Mouse (Mus musculus): ENCODE measurements around the gene Fxyd3. TPM values are rescaled to one million over a fixed set of nuclear protein-coding genes. Genes with fewer than 3 reads are reported as not detected.

Fxyd3 gene
- polyA plus RNA-seq, 1 experiment, result not detected

DNA sequence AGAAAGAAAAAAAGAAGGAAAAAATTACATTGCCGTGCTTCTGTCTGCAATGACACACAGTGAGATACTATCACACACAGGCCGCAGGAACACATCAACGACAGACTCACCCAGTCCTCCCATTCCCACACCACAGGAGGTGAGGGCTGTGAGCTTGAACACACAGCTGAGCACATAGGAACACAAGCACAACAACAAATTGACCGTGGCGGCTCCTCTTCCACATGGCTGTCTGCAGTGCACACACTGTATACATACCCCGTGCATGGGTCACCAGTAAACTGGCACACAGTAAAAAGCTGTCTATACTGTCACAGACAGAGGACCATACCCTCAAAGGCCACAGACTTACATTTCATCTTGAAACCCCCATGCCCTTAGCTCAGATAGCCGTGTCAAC, 20.1 kb downstream of the Fxyd3 start:
- TF ChIP-seq CTCF (IDR thresholded peaks at IDR 0.05; ENCODE audit: insufficient read depth, low read depth, low read length) (no peak), POLR2A (IDR thresholded peaks at IDR 0.05; ENCODE audit: insufficient read depth, low read depth, low read length) (no peak)

DNA sequence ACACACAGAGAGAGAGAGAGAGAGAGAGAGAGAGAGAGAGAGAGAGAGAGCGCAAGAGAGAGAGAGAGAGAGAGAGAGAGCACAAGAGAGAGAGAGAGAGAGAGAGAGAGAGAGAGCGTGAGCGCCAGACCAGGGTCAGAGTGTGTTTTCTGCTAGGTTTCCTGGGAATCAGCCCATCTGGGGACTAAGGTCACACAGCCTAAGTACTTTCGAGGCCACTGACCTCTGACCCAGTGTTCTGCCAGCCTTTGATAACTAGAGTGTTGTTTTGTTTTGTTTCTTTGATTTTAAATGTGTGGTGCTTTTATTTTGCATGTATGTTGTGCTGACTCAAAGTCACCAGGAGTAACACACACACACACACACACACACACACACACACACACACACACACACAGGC, 20.6 kb downstream of the Fxyd3 start:
- WGBS, result 81% methylated on average over 3 of the region's 4 CpGs
- TF ChIP-seq POLR2A (IDR thresholded peaks at IDR 0.05; ENCODE audit: insufficient read depth, low read depth, low read length) (no peak), CTCF (IDR thresholded peaks at IDR 0.05; ENCODE audit: insufficient read depth, low read depth, low read length) (no peak)
- Histone ChIP-seq H3K4me1 (ENCODE audit: control insufficient read depth, insufficient read depth, low read length) (peaks cover 29% of the 10 kb centered on the region), H3K4me3 (ENCODE audit: insufficient read depth, low read depth, low read length) (no peak overlapping the region), H3K27ac (ENCODE audit: insufficient read depth, low read depth, low read length) (no peak overlapping the region)

More for the DNA sequence above, 20.1 kb downstream of the Fxyd3 start:
- Histone ChIP-seq H3K4me1 (ENCODE audit: control insufficient read depth, insufficient read depth, low read length) (peaks cover 24% of the 10 kb centered on the region), H3K4me3 (ENCODE audit: insufficient read depth, low read depth, low read length) (no peak overlapping the region), H3K27ac (ENCODE audit: insufficient read depth, low read depth, low read length) (no peak overlapping the region)
- 89% methylated on average over 7 of the region's 7 CpGs for WGBS

DNA sequence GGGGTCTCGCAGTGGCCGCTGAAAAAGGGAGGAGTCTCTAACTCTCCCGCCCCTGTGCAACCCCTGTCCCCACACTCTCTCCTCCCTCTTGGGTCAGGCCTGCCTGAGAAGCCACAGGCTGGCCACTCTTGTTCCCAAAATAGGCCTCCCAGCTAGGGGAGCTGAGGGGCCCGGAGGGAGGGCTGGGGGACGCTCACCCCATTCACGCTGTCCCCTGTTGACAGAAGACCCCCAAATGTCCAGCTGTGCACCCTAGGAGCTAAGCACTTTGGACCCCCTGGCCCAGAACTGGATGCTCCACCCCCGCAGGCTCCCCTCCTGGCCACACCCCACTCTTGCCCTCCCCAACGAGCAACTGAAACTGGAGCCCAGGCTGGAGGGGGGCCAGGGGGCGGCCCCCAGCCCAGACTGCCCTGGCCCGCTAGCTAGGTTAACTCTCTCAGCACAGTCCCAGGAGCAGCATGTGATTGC, 21.1 kb downstream of the Fxyd3 start:
- Histone ChIP-seq H3K4me1 (ENCODE audit: control insufficient read depth, insufficient read depth, low read length) (peaks cover 32% of the 10 kb centered on the region), H3K27ac (ENCODE audit: insufficient read depth, low read depth, low read length) (no peak overlapping the region), H3K4me3 (ENCODE audit: insufficient read depth, low read depth, low read length) (peak overlapping the region; percentile 25; the same call in 1 of the 2 replicates)
- WGBS, result 38% methylated on average over 10 of the region's 10 CpGs
- no peak for TF ChIP-seq CTCF (IDR thresholded peaks at IDR 0.05; ENCODE audit: insufficient read depth, low read depth, low read length)
- TF ChIP-seq POLR2A (IDR thresholded peaks at IDR 0.05; ENCODE audit: insufficient read depth, low read depth, low read length), result no peak

DNA sequence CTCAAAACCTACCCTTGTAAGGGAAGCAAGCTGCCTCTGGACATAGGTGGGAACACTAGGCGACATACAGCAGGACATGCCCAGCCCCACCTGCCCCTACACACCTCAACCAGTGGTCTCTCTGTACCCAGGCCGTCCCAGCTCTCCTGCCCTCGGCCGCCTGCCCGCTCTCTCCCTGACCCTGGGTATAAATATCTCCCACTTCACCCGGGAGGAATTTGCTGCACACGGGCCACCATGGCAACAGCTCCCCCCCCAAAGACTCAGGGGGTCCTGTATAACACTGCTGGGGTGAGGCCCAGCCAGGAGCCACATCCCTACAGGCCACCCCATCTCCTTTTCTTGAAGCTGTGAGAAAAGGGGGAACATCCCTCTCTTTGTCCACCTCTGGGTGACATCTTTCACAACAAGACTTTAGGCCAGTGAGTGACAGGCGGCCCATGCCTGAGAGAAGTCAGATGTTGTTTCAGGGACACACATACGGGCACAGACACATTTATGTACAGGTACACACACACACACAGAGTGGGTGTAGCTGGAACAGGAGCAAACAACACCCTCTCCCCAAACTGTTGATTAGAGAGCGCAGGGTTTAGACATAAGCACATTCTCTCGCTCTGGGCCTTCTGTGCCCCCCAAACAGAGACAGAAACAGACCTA, 21.7 kb downstream of the Fxyd3 start:
- peak overlapping the region; percentile 66 for H3K27ac ChIP-seq (ENCODE audit: insufficient read depth, low read depth, low read length)
- H3K4me3 ChIP-seq (ENCODE audit: insufficient read depth, low read depth, low read length), result peak overlapping the region; percentile 25
- peaks cover 37% of the 10 kb centered on the region for H3K4me1 ChIP-seq (ENCODE audit: control insufficient read depth, insufficient read depth, low read length)
- TF ChIP-seq CTCF (IDR thresholded peaks at IDR 0.05; ENCODE audit: insufficient read depth, low read depth, low read length), result no peak
- no peak for TF ChIP-seq POLR2A (IDR thresholded peaks at IDR 0.05; ENCODE audit: insufficient read depth, low read depth, low read length)
- 69% methylated on average over 11 of the region's 11 CpGs for WGBS

DNA sequence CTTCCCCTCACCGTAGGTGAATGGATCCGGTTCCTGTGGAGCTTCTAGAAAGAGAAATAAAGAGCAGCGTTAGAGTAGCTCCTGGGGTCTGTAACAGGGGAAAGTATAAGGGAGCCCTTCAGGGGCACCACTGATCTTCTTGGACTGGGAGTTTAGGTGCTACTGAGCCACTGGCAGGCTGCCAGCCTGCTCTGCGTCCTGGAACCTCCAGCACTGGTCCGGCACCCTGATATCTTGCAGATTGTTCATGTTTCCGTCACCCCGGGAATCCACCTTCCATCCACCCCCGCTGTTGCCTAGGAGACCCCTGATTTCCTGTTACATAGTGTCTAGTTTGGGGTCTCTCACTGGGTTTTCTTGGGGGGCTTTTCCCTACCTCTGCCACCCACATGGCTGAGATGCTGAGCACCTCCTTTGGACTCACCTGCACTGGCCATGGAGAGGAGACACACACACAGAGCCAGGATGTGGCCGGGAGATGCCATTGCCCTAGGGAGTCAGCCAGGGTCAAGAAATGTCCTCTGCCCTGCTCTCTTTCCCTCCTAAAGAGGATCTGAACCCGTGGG, 22.5 kb downstream of the Fxyd3 start:
- H3K27ac ChIP-seq (ENCODE audit: insufficient read depth, low read depth, low read length), result peak overlapping the region; percentile 66; the same call in 1 of the 2 replicates

DNA sequence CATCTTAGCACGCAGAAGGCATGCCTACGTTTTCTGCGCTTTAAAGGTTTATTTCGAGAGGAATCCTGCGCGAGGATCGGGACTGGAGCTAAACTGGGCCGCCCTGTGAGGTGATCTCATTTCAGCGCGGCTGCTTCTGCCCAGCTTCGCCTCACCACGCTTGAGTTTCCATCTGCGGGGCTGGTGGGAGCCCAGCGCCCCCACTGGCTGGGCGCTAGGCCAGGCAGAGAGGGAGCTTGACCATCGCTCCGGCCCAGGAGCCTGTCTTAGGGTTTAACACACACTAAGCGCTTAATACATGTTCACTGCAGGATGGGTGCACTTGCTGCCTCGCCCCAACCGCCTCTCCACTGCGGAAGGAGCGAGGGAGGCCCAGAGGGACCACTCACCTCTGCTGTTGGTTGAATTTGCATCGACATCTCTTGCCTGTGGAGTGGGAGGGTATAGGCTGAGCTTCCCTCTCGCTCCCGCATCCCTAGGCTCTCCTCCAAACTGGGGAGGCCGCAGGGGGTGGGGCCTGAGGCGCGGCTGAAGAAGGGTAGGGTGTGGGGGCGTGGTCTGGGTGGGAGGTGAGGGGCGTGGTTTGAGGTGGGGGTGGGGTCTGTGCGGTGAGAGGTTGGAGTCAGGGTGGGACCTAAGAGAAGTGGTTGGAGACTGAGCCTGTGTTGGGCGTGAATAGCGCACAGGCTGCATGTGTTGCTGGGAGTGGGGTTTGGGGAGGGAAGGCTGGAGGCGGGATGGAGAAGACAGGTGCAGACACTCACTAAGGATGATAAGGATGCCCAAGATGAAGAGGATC, 23.7 kb downstream of the Fxyd3 start:
- 12% methylated on average over 34 of the region's 34 CpGs for WGBS
- H3K4me1 ChIP-seq (ENCODE audit: control insufficient read depth, insufficient read depth, low read length), result peaks cover 37% of the 10 kb centered on the region

More for the DNA sequence above, 22.5 kb downstream of the Fxyd3 start:
- 51% methylated on average over 10 of the region's 10 CpGs for WGBS
- Histone ChIP-seq H3K4me3 (ENCODE audit: insufficient read depth, low read depth, low read length) (0 out of 2 replicates have a peak overlapping the region, but pooled peaks have one; percentile 15), H3K4me1 (ENCODE audit: control insufficient read depth, insufficient read depth, low read length) (peaks cover 37% of the 10 kb centered on the region)
- no peak for TF ChIP-seq CTCF (IDR thresholded peaks at IDR 0.05; ENCODE audit: insufficient read depth, low read depth, low read length)
- TF ChIP-seq POLR2A (IDR thresholded peaks at IDR 0.05; ENCODE audit: insufficient read depth, low read depth, low read length), result no peak

DNA sequence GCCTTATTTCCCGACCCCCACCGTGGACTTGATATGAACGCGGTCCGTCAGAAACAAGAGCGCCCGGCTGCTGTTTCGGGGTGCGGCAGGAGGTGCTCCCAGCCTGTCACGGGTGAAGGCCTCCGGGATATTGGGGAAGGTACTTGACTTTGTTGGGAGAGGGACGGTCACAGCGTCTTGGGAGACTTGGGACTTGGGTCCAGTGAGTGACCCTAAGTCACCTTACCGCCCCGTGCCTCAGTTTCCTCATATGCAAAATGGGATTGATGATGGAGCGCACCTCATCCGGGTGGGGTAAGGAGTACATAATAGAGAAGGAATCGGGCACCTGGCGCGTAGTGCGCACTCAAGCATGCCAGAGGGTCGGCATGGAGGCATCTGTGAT, 24.3 kb downstream of the Fxyd3 start:
- Histone ChIP-seq H3K4me1 (ENCODE audit: control insufficient read depth, insufficient read depth, low read length) (peaks cover 37% of the 10 kb centered on the region), H3K4me3 (ENCODE audit: insufficient read depth, low read depth, low read length) (0 out of 2 replicates have a peak overlapping the region, but pooled peaks have one; percentile 0), H3K27ac (ENCODE audit: insufficient read depth, low read depth, low read length) (no peak overlapping the region)
- WGBS, result 11% methylated on average over 22 of the region's 22 CpGs
- TF ChIP-seq CTCF (IDR thresholded peaks at IDR 0.05; ENCODE audit: insufficient read depth, low read depth, low read length), result no peak
- TF ChIP-seq POLR2A (IDR thresholded peaks at IDR 0.05; ENCODE audit: insufficient read depth, low read depth, low read length), result no peak

More for the DNA sequence above, 23.7 kb downstream of the Fxyd3 start:
- Histone ChIP-seq H3K4me3 (ENCODE audit: insufficient read depth, low read depth, low read length) (0 out of 2 replicates have a peak overlapping the region, but pooled peaks have one; percentile 0), H3K27ac (ENCODE audit: insufficient read depth, low read depth, low read length) (no peak overlapping the region)
- TF ChIP-seq POLR2A (IDR thresholded peaks at IDR 0.05; ENCODE audit: insufficient read depth, low read depth, low read length), result no peak
- no peak for TF ChIP-seq CTCF (IDR thresholded peaks at IDR 0.05; ENCODE audit: insufficient read depth, low read depth, low read length)

DNA sequence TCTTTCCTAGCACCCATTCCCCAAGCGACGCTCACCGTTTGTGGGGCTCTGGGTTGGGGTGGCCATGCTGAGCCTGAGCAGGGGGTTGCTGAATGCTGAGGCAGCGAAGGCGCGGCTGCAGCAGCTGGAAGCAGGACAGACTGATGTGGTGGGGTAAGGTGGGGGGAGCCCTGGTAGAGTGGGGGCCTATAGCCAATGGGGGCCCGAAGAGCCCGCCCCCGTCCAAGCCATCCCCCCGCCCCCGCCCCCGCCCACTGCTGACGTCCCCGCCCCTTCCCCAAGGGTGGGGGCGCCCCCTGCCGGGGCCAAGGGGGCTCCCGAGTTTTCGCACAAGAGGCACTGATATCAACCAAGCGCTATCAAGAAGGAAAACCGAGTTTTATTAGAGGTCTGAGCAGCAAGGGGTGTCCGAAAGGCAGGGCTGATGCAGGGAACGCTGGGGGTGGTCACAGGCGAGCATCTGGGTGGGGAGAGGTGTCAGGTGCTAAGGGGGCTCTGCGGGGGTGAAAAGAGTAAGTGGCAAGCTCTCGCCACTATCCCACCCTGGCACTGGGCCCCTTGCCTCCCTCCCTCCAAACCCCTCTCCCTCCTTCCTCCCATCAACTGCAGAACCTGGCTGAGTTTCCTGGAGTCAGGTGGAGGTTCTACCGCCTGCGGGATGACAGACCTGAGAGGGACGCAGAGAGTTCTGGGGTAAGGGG, 25.0 kb downstream of the Fxyd3 start, which contains the start of gene Fxyd7:
Gene Fxyd7 (minus strand): TSS at position 147 of the 701 bp plus-strand sequence.
- peaks cover 37% of the 10 kb centered on the region for H3K4me1 ChIP-seq (ENCODE audit: control insufficient read depth, insufficient read depth, low read length)
- H3K27ac ChIP-seq (ENCODE audit: insufficient read depth, low read depth, low read length), result no peak within 1 kb of the TSS
- no peak for TF ChIP-seq CTCF (IDR thresholded peaks at IDR 0.05; ENCODE audit: insufficient read depth, low read depth, low read length)
- TF ChIP-seq POLR2A (IDR thresholded peaks at IDR 0.05; ENCODE audit: insufficient read depth, low read depth, low read length), result no peak
- 5% methylated on average over 27 of the region's 28 CpGs for WGBS
- H3K4me3 ChIP-seq (ENCODE audit: insufficient read depth, low read depth, low read length), result peak within 1 kb of the TSS; percentile 33

Data from olfactory bulb, adult 2 months (tissue).